Mouse (Mus musculus): Measurements from ENCODE around the gene Erf. TPM values are rescaled to one million over a fixed set of nuclear protein-coding genes. Genes with fewer than 3 reads are reported as not detected.

The Erf gene
- total RNA-seq (2014; rRNA removed): 11.8 and 16.5 TPM in 2 replicates
- 3.7 and 4.5 TPM in 2 replicates for polyA plus RNA-seq (2015; fragmentation: Nextera tagmentation; extraction: Ambion mirVana)

DNA sequence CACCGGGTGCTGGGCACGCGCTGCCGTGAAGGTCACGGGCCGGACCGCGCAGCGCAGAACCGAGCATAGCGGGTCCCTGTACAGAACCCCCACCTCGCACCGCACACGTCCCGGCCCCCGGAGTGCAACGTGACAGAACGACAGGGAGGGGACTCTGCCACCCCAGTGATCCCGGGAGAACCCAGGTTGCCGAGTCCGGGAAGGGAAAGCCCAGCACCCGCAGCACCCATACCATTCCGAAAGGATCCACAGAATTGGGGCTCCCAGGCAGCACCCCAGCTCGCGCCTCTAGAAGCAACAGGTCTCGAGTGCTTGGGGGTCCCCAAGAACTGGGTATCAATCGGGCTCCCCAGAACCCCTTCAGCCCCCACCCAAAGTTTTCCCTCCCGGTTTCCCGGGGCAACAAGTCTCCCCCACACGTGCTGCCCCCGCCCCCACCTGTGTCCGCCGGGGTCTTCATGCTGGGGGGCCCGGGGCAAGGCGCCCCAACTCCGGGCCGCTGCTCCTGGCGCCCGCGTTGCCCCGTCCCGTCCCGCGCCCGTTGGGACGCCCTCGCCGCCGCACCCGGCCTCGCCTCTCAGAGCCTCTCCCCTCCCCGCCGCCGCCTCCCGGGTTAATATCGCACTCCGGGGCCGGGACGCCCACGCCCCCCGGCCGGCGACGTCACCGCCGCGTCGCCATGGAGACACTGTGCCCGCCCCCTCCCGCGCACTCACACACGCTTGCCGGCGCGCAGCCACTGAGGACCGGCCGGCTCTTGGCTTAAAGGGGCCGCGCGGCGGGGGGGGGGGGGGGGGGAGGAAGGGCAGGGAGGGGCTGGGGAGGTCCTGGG is at the start of gene Erf:
TSS of gene Erf (minus strand) at position 621 of the 832 bp plus-strand sequence.
- Histone ChIP-seq H3K4me3 (ENCODE audit: low read depth, low read length) (peak within 1 kb of the TSS; percentile 87), H3K9me3 (ENCODE audit: low read length) (no peaks in the 10 kb centered on the region), H3K9ac (peak within 1 kb of the TSS; percentile 69), H3K4me1 (ENCODE audit: insufficient read depth) (peaks cover 36% of the 10 kb centered on the region), H3K4me2 (ENCODE audit: low read depth) (peak within 1 kb of the TSS; percentile 85), H3K36me3 (ENCODE audit: insufficient read depth) (peaks cover 2% of the 10 kb centered on the region; the same call in 1 of the 2 replicates), H3K27ac (ENCODE audit: low read depth, low read length) (peak within 1 kb of the TSS; percentile 96), H3K27me3 (ENCODE audit: insufficient read depth, low read length) (no peaks in the 10 kb centered on the region)
- DNase-seq (peak; percentile 93), ATAC-seq (peak; percentile 80)
- WGBS: 1% methylated on average over 71 of the region's 81 CpGs
- no peak for TF ChIP-seq CTCF (IDR thresholded peaks at IDR 0.05; ENCODE audit: low read depth)

DNA sequence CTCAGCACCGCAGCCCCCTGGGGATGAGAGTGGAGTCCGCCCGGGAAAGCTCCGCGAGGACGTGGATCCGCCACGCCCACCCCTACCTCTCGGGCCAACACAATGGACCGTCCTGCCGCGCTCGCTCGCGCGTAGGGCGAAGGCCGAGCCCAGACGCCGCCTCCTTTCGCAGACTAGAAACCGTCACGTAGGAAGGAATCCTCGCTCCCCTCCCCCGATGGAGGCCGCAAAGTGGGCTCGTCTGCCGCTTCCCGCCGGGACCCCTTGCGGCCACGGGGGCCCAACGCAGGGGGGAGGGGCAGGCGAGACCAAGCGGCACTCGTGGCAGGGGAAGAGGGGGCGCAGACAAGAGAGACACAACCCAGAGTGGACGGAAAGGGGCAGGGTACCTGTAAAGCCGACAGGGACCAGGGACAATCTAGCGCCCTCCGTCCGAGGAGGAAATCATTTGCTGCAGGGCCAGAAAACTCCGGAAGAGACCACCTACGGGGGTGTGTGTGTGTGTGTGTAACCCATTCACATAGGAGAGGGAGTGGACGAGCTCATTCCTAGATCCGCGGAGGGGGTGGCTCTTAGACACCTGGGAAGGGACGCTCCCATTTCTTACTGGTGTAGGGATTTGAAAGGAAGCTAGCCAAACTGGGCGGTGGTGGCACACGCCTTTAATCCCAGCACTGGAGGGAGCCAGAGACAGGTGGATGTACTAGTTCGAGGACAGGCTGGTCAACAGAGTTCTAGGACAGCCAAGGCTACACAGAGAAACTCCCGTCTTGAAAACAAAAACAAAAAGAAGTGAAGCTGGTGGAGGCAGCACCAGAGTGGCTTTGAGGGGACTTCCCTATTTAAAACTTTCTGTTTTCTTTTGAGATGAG is 47.1 kb upstream of the Erf start, which contains the start of gene Pafah1b3:
TSS of gene Pafah1b3 (minus strand) at position 533 of the 872 bp plus-strand sequence.
- 1% methylated on average over 52 of the region's 52 CpGs for WGBS
- peak within 1 kb of the TSS; percentile 95 for H3K27ac ChIP-seq (ENCODE audit: low read depth, low read length)
- no peaks in the 10 kb centered on the region for H3K27me3 ChIP-seq (ENCODE audit: insufficient read depth, low read length)
- DNase-seq (peak; percentile 97), ATAC-seq (peak; percentile 94)
- no peaks in the 10 kb centered on the region for H3K9me3 ChIP-seq (ENCODE audit: low read length)
- H3K4me2 ChIP-seq (ENCODE audit: low read depth): peak within 1 kb of the TSS; percentile 67
- H3K9ac ChIP-seq: peak within 1 kb of the TSS; percentile 85
- TF ChIP-seq CTCF (IDR thresholded peaks at IDR 0.05; ENCODE audit: low read depth): peak; percentile 69
- H3K4me3 ChIP-seq (ENCODE audit: low read depth, low read length): peak within 1 kb of the TSS; percentile 69
- H3K4me1 ChIP-seq (ENCODE audit: insufficient read depth): peaks cover 8% of the 10 kb centered on the region; the same call in 1 of the 2 replicates
- H3K36me3 ChIP-seq (ENCODE audit: insufficient read depth): peaks cover 29% of the 10 kb centered on the region

DNA sequence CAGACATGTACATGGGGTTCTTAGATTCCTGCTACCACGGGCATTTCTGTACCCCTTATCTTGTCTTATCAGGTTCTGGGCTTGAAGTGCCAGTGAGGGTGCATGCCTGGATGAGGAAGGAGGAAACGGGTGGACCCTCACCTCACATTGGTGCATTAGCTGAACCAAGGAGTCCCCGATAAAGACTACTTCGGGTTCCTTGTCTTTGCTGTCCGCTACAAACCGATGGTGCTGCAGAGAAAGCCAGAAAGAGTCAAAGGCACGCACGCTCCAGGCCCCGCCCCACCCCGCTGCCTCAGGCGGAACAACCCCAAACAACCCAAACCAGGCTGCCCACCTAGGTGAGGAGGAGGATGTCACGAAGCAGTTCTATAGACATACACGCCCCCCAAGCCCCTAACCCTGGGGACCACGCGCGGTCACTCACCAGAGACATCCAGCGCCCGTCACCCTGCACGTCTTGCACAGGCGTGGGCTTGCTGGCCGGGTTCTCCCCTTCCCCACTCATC is 46.4 kb upstream of the Erf start:
- Histone ChIP-seq H3K27me3 (ENCODE audit: insufficient read depth, low read length) (no peaks in the 10 kb centered on the region), H3K4me3 (ENCODE audit: low read depth, low read length) (peak overlapping the region; percentile 69), H3K36me3 (ENCODE audit: insufficient read depth) (peaks cover 36% of the 10 kb centered on the region), H3K4me1 (ENCODE audit: insufficient read depth) (peaks cover 8% of the 10 kb centered on the region; the same call in 1 of the 2 replicates), H3K9me3 (ENCODE audit: low read length) (no peaks in the 10 kb centered on the region), H3K27ac (ENCODE audit: low read depth, low read length) (peak overlapping the region; percentile 95), H3K9ac (peak overlapping the region; percentile 85), H3K4me2 (ENCODE audit: low read depth) (peak overlapping the region; percentile 67)
- DNase-seq (peak; percentile 54), ATAC-seq (peak; percentile 19)
- TF ChIP-seq CTCF (IDR thresholded peaks at IDR 0.05; ENCODE audit: low read depth): no peak
- under 1% methylated on average over 21 of the region's 21 CpGs for WGBS

DNA sequence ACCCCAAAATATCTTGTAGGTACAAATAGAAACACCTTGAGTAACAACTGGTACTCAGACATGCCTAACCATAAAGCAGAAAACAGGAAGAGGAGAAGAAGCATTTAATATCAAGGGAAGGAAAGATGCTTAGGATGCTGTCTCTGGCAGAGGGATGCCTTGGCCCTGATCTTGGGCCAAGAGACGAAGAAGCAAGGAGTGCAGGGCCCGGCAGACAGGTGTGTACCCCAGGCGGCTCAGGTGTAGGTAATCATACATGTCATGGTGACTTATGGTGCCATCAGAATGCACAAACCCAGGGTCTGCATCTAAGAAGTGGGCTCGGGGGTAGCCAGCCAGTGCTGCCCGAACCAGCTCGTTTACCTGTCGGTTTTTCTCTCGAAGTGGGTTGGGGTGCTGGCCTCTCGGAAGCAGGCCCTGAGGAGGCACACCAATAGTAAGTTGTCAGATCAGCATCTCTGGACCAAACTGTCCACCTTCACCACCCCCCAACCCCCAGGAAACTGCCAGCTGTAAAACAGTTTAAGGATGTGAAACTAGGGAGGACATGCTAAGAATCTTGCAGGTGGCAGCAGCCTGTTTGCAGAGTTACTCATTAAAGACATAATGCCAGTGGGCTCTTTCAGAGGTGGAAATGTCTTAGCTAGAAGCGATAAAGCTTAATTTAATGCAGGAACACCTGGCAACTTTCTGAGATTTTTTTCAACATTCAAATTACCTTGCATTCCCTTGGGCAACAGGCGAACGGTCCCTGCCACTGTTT is 44.6 kb upstream of the Erf start:
- TF ChIP-seq CTCF (IDR thresholded peaks at IDR 0.05; ENCODE audit: low read depth): no peak
- Histone ChIP-seq H3K27ac (ENCODE audit: low read depth, low read length) (no peak overlapping the region), H3K4me3 (ENCODE audit: low read depth, low read length) (no peak overlapping the region), H3K27me3 (ENCODE audit: insufficient read depth, low read length) (no peaks in the 10 kb centered on the region), H3K9ac (no peak overlapping the region), H3K36me3 (ENCODE audit: insufficient read depth) (peaks cover 54% of the 10 kb centered on the region), H3K4me2 (ENCODE audit: low read depth) (no peak overlapping the region), H3K4me1 (ENCODE audit: insufficient read depth) (peaks cover 8% of the 10 kb centered on the region; the same call in 1 of the 2 replicates), H3K9me3 (ENCODE audit: low read length) (no peaks in the 10 kb centered on the region)
- WGBS: 85% methylated on average over 12 of the region's 12 CpGs
- DNase-seq (no peak), ATAC-seq (no peak)

DNA sequence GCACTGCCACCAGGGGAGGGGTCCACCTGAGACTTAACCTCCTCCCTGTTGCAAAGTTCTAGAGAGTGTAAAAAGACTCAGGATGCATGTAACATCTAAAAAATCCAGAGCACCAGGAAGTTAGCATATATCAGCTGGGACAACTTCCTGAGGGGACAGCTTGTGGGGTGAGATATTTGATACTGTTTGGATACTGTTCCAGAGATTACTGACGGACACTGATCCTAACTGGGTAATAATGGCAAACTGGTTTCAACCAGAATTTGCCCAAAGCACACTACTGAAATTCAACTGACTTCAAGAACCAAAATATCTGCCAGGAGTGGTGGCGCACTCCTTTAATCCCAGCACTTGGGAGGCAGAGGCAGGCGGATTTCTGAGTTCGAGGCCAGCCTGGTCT is 43.9 kb upstream of the Erf start:
- no peak overlapping the region for H3K4me3 ChIP-seq (ENCODE audit: low read depth, low read length)
- H3K9ac ChIP-seq: no peak overlapping the region
- peaks cover 8% of the 10 kb centered on the region; the same call in 1 of the 2 replicates for H3K4me1 ChIP-seq (ENCODE audit: insufficient read depth)
- no peak overlapping the region for H3K27ac ChIP-seq (ENCODE audit: low read depth, low read length)
- no peaks in the 10 kb centered on the region for H3K9me3 ChIP-seq (ENCODE audit: low read length)
- DNase-seq: no peak
- no peak overlapping the region for H3K4me2 ChIP-seq (ENCODE audit: low read depth)
- WGBS: 97% methylated on average over 4 of the region's 4 CpGs
- no peaks in the 10 kb centered on the region for H3K27me3 ChIP-seq (ENCODE audit: insufficient read depth, low read length)
- H3K36me3 ChIP-seq (ENCODE audit: insufficient read depth): peaks cover 61% of the 10 kb centered on the region
- ATAC-seq: no peak
- TF ChIP-seq CTCF (IDR thresholded peaks at IDR 0.05; ENCODE audit: low read depth): no peak

DNA sequence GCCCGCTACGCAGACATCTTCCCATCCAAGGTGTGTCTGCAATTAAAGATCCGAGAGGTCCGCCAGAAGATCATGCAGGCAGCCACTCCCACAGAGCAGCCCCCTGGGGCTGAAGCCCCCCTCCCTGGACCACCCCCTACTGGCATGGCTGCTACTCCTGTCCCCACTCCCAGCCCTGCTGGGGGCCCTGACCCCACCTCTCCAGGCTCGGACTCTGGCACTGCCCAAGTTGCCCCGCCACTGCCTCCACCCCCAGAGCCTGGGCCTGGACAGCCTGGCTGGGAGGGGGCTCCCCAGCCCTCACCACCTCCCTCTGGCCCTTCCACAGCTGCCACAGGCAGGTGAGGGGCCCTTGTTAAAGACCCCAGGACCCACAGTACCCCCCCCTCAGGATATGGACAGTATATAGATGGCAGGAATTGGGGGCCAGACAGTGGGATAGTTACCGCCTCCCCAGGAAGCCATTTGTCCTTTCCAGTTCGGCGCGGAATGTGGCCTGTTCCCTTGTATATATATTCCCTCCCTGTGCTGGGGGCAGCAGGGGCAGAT is 42.7 kb upstream of the Erf start:
- H3K27ac ChIP-seq (ENCODE audit: low read depth, low read length): no peak overlapping the region
- DNase-seq: no peak

More for the DNA sequence above, 42.7 kb upstream of the Erf start:
- H3K36me3 ChIP-seq (ENCODE audit: insufficient read depth): peaks cover 73% of the 10 kb centered on the region
- no peak for TF ChIP-seq CTCF (IDR thresholded peaks at IDR 0.05; ENCODE audit: low read depth)
- no peak overlapping the region for H3K4me3 ChIP-seq (ENCODE audit: low read depth, low read length)
- H3K9me3 ChIP-seq (ENCODE audit: low read length): no peaks in the 10 kb centered on the region
- ATAC-seq: no peak
- no peak overlapping the region for H3K9ac ChIP-seq
- no peaks in the 10 kb centered on the region for H3K27me3 ChIP-seq (ENCODE audit: insufficient read depth, low read length)
- H3K4me2 ChIP-seq (ENCODE audit: low read depth): no peak overlapping the region
- 76% methylated on average over 10 of the region's 10 CpGs for WGBS
- H3K4me1 ChIP-seq (ENCODE audit: insufficient read depth): peaks cover 8% of the 10 kb centered on the region; the same call in 1 of the 2 replicates
